Mouse (Mus musculus): Measurements from ENCODE around the gene Gnl2. TPM values are rescaled to one million over a fixed set of nuclear protein-coding genes. Genes with fewer than 3 reads are reported as not detected.

The Gnl2 gene
- polyA plus RNA-seq, 1 experiment = 95.6 TPM

DNA sequence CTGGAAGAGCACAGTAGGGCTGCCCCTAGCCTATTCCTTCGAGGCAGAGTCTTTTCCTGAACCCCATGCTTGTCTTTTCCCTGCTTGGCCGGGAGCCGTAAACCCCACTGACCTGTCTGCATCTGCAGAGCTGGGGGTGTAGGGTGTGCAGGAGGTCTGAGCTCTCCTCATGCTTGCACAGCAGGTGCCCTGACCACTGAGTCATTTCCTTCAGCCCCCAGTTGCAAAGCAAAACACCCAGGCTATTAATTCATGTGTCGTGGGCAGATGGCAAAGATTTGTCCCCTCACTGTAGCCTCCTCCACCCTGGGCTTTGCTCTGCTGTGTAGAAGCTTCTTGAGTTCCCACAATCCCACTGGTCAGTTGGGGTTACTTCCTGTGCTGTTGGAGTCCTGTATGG is 81.0 kb downstream of the Gnl2 start:
- no peak for DNase-seq (ENCODE audit: low read depth)
- TF ChIP-seq POLR2A (IDR thresholded peaks at IDR 0.05; ENCODE audit: borderline replicate concordance, extremely low read depth, insufficient read depth, insufficient read length, poor library complexity, severe bottlenecking) = no peak
- TF ChIP-seq CTCF (IDR thresholded peaks at IDR 0.05; ENCODE audit: borderline replicate concordance, extremely low read depth, insufficient read depth, insufficient read length) = no peak

DNA sequence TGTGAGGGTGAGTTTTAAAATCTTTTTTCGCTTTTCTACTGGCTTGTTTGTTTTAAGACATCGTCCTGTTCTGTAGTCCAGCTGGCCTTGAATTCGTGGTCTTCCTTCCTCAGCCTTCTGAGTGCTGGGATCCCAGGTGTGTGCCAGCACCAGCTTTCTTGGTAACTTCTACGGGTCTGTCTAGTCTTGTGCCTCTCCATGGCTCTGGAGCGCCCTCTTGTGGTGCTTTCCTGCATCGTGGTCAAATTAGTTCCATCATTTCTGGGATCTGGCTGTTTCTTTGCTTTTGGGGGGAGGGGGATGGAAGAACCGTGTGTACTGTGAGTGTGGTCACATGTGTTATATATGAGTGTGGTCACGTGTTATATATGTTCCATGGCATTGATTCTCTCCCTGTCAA is 83.1 kb downstream of the Gnl2 start:
- peak; percentile 94 for TF ChIP-seq CTCF (IDR thresholded peaks at IDR 0.05; ENCODE audit: borderline replicate concordance, extremely low read depth, insufficient read depth, insufficient read length)
- no peak for TF ChIP-seq POLR2A (IDR thresholded peaks at IDR 0.05; ENCODE audit: borderline replicate concordance, extremely low read depth, insufficient read depth, insufficient read length, poor library complexity, severe bottlenecking)
- peak; percentile 87 for DNase-seq (ENCODE audit: low read depth)

DNA sequence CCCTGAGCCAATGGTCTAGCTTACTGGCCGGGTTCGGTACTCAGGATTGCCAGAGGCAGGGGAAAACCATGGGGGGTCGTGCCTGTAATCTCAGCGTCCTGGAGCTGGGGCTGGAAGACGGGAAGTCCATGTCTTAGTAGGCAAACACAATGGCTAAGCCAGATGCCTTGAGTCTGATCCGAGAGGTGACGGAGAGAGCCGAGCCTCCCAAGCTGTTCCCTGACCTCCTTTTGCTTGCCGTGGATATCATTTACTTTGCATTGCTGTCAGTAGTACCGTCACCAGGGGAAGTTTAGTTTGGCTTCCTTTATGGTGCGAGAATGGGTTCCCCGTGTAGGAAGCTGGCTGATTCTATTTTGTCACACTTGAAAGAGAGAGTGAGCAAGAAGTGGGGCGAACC is 84.9 kb downstream of the Gnl2 start:
- DNase-seq (ENCODE audit: low read depth) = no peak
- no peak for TF ChIP-seq CTCF (IDR thresholded peaks at IDR 0.05; ENCODE audit: borderline replicate concordance, extremely low read depth, insufficient read depth, insufficient read length)

Other genes starting within 250 kb of the Gnl2 start
- 9.3 and 11.5 TPM in 2 replicates for gene Mtf1, start 214.5 kb upstream of the Gnl2 start, polyA plus RNA-seq (2012; rRNA removed)
- gene Yrdc, start 165.9 kb upstream of the Gnl2 start, polyA plus RNA-seq (2012; rRNA removed) = 56.4 and 79.6 TPM in 2 replicates
- 71.3 and 98.0 TPM in 2 replicates for gene 1110065P20Rik, start 165.4 kb upstream of the Gnl2 start, polyA plus RNA-seq (2012; rRNA removed)
- gene Maneal, start 154.4 kb upstream of the Gnl2 start, polyA plus RNA-seq (2012; rRNA removed) = 48.8 and 50.3 TPM in 2 replicates
- gene Epha10, start 135.7 kb upstream of the Gnl2 start, polyA plus RNA-seq (2012; rRNA removed) = 18.0 and 25.0 TPM in 2 replicates
- gene 9930104L06Rik, start 79.5 kb upstream of the Gnl2 start, polyA plus RNA-seq (2012; rRNA removed) = 18.3 and 22.3 TPM in 2 replicates
- 29.5 and 34.1 TPM in 2 replicates for gene Cdca8, start 77.3 kb upstream of the Gnl2 start, polyA plus RNA-seq (2012; rRNA removed)
- gene Rspo1, start 30.2 kb upstream of the Gnl2 start, polyA plus RNA-seq (2012; rRNA removed) = 5.1 and 6.3 TPM in 2 replicates
- gene Dnali1, start 49.1 kb downstream of the Gnl2 start, polyA plus RNA-seq (2012; rRNA removed) = 1.2 and 1.8 TPM in 2 replicates
- 19.0 and 20.6 TPM in 2 replicates for gene Snip1, start 50.1 kb downstream of the Gnl2 start, polyA plus RNA-seq (2012; rRNA removed)
- 126 and 140 TPM in 2 replicates for gene Meaf6, start 68.5 kb downstream of the Gnl2 start, polyA plus RNA-seq (2012; rRNA removed)
- gene Zc3h12a, start 111.3 kb downstream of the Gnl2 start, polyA plus RNA-seq (2012; rRNA removed) = 0.57 and 0.85 TPM in 2 replicates